Mouse (Mus musculus) lung, postnatal 0 days (tissue): ENCODE data around the gene Ptpn21.

ENCODE experiments used
- CTCF ChIP-seq: IDR thresholded peaks from 2 replicates; pipeline ENCODE4 v1.5.1; 2016; ENCODE audit warnings: antibody characterized with exemption, mild to moderate bottlenecking
- EP300 ChIP-seq: IDR thresholded peaks from 2 replicates; pipeline ENCODE4 v1.6.1; 2016; ENCODE audit warnings: antibody characterized with exemption, mild to moderate bottlenecking, control low read depth

DNA sequence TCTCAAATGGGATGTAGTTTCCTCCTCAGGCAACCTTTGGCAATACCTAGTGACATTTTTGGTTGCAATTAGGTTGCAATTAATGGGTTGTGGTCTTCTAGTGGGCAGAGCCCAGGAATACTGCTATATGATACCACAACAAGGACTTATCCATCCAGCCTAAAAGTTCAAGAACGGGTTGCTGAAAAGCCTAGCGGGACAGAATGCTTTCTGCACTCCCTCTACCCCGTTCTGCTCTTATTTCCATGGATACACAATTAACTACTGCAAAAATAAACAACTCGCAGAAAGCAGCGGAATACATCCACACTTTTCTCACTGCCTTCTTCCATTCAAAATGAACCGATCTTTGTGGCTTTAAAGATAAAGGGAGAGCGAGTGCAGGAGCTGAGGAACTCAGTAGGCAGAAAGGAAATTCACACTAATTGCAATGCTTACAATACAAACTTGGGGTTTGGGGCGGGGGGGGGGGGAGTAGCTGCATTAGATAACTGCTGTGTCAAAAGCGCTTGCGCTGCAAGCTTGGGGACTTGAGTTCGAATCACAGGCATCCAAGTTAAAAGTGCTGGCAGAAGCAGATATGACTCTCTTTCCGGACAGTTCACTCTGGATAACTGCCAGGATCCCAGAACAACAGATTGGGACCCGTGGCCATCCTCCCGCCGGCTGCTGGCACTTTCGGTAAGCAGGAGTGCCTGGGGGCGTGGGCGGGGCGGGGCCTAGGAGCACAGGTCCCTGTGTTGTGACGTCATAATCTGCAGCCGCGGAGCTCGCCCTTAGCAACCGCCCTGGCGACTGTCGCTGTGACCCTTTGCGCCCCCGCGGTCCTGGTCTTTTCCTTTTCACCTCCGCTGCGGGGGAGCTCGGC, 109.6 kb downstream of the Ptpn21 start, which contains the start of gene Spata7:
- TF ChIP-seq CTCF (no peak), EP300 (no peak)
